Mouse (Mus musculus): ENCODE measurements around the gene Cdk8. TPM values are rescaled to one million over a fixed set of nuclear protein-coding genes. Genes with fewer than 3 reads are reported as not detected.

Cdk8 gene
- total RNA-seq, 2 experiments from 2014 or later, result 43.0 to 78.1 TPM

DNA sequence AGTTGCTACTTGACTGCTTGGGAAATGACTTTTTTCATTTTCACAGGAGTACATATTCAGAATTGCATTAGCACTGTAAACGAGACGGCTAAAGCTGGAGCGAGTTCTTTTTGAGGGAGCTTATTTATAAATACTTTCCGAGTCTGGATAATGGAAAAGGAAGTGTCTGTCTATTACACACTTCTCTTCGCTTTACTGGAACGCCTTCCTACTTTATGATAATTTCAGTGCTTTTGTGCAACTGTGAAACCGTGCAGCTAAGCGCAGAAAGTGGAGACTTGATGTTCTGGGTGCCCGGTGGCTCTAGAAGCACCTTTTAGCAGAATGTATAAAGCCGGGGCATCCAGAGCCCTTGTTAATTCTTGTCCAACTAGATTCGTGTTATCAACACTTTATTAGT, 1.8 kb downstream of the Cdk8 start:
- no peak for DNase-seq

DNA sequence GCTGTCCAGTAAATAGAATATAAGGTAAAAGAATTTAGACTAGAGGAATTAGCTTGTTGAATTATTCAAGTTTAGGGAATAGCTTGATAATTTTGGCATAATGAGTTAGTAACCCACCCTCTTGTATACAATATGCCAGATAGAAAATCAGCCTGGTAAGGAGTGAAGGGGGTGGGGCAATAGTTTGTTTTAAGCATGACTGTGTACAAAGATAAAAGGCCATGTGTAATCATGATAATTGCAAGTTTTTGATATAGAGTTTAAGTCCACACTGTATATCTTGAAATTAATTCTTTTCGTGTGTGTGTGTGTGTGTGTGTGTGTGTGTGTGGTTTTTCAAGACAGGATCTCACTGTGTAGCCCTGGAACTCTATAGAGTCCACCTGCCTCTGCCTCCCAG, 3.3 kb downstream of the Cdk8 start:
- DNase-seq, result no peak

DNA sequence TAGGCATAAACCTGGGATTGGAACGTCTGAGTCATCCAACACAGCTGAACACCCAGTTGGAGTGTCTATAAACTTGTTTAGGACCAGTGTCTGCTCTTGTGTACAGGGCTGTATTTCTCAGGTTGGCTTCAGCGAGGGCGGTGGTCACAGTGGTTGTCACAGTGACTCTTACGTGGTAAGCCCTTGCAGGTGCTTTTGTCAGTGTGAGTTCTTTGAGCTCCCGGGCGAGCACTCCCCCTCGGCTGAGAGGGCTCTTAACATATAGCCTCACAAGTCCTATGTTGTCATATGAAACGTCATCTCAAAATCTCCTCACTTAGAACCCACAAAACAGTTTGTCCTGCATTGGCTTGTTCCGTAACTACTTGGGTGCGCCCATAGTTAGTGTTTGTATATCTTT, 7.2 kb downstream of the Cdk8 start:
- no peak for DNase-seq

DNA sequence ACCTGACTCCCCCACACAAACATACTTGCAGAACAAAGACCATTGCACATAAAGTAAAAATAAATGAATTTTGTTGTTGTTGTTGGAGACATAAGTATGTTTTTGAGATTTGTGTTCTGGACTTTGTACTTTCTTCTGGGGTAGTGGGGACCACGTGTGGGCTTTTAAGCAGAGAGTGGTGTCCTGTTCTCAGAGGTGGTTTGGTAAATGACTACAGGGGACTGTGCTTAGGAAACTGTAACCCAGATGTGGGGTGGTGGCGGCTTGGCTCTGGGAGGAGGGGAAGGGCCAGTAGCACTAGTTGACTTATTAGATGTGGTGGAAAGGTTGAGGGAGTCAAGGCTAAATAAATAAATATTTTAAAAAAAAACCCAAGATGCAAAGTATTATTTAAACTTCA, 9.7 kb downstream of the Cdk8 start:
- DNase-seq, result no peak

DNA sequence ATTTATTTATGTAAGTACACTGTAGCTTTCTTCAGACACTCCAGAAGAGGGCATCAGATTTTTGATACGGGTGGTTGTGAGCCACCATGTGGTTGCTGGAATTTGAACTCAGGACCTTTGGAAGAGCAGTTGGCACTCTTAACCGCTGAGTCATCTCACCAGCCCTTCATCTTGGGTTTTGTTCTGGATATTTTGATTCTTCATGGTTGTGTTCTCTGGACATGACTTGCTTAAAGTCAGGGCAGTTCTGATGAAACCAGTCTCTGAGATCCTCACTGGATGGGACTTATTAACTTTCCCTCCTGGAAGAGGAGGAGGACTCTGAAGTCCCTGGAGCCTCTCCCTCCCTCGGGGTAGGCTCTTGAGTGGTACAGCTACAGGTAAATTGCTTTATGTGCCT, 10.2 kb downstream of the Cdk8 start:
- no peak for DNase-seq

DNA sequence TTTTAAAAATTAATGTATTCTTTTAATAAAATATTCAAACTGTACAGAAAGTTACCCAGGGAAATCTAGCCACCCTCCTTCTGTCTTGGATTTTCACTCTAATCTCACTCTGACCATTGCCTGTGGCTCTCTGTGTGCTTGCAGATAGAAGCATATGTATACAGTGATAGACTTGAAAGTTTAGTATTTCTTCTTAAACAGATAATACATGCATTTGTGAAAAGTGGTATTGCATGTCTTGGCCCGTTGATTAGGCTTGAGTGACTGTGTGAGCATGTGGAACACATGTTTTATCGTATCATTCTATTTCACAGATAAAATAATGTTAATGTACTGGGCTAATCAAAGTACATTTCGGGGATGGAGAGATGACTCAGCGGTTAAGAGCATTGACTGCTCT, 14.2 kb downstream of the Cdk8 start:
- DNase-seq, result no peak

DNA sequence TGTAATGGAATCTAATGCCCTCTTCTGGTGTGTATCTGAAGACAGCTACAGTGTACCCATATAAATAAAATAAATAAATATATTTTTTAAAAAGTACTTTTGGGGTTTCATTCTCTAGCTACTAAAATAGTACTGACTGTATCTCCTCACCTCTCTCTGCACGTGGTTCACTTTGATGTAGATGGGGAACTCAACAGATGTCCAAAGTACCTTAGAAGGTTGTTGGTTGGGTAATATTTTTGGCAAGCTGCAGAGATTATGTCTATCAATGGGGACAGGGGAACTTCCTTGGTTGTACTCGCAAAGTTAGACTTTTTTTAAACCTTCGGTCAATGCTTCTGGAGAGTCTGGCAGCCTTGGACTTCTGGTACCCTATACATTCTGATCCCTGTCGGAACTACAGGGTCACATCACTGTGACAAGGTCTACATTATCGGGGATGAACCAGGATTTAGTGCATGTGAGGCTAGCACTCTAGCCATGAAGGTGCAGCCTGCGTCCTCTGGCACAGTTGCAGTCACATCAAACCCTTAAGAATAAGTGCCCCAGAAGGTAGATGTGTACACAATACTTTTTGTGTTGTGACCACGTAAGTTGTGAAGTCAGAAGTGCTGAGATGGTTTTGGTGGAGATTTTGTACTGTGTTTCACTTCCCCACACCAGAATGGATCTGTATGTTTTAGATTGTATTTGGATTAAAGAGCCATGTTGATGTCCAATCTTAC, 14.8 kb downstream of the Cdk8 start:
- no peak for DNase-seq

DNA sequence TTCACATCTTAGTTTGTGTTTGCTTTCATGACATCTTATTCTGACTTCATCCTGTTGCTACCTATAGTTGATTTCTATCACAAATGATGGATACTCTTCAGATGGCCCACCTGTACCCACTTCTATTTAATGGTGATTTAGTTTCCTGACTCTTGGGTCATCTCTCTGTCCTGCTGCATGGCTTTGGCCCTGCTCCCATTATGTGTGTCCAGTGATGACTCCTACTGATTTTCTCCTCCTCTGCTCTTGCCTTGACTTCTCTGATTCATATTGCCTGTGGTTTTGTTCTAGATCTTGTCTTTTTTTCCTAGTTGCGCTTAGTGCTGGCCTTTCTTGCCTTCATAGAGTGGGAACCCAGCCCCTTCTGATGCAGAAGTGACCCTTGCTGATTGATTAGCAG, 15.4 kb downstream of the Cdk8 start:
- peak; percentile 53 to 55 for DNase-seq

DNA sequence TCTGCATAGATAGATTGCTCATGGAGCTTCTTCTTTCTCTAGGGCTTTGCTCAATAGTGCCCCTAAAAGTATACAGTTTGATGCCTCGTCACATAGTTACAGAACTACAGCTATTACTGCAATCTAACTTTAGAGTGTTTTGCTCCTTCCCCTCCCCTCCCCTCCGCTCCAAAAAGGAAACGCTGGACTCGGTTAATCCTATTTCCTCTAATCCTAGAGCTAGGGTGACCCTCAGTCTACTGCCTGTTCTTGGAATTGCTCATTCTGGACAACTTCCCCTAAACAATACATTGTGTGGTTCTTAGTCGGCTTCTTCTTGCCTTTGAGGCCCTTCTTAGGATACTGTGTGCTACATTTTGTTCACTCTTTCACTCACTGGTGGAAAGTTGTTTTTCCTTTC, 16.7 kb downstream of the Cdk8 start:
- DNase-seq, result no peak

DNA sequence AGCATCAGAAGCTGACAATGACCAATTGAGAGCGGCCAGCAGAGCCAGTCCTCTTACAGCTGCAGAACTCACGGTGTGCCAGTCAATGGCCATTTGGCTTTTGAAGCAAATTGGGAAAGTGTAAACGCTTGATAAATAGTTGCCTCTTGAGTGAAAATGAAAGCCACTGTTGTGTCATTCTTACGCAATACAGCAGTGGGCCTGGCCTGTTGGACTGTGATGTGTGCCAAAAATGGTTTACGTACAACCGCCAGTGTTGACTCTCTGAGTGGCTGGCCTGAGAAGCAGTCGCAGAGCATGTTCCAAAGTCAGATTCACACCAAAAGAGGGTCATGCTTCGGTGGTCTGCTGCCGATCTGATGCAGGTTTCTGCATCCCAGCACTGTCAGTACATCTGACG, 17.7 kb downstream of the Cdk8 start:
- DNase-seq, result no peak

DNA sequence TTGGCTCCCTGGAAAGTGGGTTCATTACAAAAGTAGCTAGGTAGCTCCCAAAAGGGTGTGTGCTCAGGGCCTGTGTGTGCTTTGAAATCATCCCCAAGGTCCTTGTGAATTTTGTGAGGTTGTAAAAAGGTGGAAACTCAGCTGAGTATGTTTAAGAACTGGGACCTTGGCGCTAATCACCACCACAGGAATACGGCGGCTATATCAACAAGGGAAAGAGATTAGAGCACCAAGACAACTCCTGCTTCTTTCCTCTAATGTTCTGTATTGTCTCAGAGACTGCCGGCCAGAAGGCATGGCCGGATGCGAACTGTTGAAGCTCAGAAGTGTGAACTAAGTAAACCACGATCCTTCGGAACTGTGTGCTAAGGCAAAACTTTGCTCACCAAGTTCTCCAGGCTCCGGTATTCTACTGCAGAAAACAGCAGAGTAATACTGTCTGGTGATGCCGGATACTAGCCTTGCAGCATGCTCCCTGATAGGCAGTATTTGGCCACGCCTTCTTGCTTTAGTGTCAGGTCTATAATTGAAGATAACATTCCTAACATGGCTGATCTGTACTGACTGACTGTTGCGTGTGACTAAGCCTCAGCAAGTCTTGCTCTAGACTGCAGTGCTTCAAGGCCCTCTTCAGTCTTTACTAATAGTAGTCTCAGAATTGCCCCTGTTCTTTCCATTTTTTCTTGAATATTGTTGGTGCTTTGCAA, 19.5 kb downstream of the Cdk8 start:
- DNase-seq, result no peak

DNA sequence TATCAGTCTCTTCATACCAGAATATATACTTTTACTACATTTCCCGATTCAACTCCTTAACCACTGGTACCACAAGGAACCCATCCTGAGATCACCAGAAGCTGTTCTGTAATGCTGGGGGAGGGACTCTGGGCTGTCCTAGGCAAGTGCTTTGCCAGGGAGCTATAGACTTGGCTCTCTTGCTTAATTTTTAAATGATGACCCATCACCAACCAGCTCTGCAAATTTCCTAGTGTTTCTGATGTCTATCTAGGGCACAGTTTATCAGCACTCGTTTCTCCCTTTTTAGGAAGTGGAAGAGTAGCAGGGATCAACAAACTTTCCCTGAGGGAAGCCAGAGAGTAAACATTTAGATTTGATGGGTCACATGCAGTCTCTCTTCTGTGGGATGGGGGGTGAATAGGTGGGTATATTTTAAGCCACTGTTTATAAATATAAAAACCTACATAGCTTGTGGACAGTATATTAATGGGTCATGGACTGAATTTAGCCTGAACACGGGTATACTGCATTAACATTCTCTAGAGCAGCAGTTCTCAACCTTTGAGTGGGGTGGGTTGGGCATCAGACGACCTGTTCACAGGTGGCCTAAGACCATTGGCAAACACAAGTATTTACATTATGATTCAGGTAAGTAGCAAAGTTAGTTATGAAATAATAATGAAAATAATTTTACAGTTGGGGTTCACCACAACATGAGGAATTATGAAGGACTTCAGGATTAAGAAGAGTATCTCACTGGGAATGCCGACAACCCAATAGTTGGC, 20.8 kb downstream of the Cdk8 start:
- DNase-seq, result peak in 1 of 2 experiments; percentile 44

DNA sequence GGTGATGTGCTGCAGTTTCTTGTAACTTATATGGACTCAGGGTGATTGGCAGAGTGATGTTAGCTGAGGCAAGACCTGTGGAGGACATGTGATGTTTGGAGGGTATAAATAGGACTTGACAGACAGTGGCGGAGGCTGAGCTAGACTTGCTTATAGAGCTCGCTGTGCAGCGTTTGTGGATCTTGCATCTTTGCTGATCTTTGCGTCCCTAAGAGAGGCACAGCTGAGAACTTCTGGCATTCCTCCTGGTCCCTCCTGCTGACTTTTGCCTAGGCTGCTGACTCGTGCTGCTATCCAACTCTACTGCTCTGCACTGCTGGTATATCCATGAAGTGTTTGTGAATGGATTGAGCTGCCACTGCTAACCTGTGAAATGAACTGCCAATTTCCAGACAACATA, 22.6 kb downstream of the Cdk8 start:
- no peak for DNase-seq

DNA sequence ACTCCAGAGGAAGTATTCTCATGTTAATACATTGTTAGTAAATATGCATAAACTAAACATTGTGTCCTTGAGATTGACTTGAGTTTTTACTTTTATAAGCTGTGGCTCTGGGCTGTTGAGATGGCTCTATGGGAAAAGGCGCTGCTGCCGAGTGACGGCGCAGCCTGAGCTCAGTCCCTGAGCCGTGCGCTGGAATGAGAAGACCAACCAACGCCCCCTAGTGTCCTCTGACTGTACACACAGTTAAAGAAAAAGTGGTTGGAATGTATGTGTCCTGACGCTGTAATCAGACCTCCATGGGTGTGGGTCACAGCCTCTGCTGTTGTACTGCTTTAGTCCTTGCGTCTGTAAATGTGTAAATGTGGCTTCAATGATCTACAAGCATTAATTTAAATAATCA, 29.0 kb downstream of the Cdk8 start:
- no peak for DNase-seq

DNA sequence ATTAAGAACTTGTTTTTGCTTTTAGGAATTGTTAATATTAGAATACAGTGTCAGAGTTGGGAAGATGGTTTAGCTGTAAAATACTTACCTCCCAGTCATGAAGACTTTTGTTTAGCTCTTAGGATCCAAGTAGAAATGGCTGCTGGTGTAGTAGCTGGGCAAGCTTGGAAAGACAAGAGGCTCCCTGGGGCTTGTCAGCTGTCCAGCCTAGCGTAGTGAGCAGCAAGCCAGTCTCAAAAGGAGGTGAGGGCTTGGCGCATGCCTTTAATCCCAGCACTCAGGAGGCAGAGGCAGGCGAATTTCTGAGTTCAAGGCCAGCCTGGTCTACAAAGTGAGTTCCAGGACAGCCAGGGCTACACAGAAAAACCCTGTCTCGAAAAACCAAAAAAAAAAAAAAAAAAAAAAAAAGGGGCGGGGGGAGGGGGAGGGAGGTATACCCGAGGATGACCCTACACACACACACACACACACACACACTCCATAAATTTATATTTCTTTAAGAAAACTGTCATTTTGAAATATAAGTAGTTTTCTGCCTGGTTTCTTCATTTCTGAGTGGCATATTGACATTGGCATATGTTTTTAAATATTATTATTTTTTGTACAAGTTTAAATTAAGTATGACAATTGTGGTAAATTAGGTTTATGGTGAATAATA, 35.0 kb downstream of the Cdk8 start:
- no peak for DNase-seq

DNA sequence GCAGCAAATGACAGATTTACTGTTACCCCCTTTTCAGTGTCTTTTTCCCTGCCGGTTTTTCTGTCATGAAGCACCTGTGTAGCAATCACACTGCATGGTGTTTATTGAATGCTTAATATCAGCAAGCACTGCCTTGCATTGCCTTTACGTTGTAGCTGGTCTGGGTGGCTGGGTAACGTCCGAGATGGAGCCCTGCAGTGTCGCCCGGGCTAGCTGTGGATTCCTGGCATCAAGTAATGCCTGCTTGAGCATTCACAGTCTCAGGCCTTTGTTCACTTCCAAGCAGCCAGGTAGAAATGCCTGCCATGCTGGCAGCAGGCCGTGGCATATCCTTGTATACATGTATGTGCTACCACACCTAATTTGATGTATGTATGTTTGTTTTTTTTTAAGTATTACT, 36.7 kb downstream of the Cdk8 start:
- no peak for DNase-seq

DNA sequence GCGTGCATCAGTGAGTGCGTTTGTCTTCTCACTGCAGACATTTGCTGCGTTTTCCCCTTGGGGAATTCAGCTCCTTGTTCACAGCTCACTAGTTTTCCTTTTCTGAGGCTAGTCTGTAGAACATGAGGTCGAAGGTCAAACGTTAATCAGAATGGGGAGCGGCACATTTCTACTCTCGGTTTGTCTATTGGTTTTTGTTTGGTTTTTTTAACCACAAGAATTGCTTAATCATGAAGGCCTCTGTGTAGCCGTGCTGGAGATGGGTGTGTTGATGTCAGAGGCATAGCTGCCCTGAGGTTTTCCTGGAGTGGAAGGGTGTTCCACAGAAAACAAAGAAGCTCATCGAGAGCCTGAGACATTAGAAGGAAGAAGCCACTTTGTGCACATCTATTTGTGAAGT, 39.6 kb downstream of the Cdk8 start:
- no peak for DNase-seq

DNA sequence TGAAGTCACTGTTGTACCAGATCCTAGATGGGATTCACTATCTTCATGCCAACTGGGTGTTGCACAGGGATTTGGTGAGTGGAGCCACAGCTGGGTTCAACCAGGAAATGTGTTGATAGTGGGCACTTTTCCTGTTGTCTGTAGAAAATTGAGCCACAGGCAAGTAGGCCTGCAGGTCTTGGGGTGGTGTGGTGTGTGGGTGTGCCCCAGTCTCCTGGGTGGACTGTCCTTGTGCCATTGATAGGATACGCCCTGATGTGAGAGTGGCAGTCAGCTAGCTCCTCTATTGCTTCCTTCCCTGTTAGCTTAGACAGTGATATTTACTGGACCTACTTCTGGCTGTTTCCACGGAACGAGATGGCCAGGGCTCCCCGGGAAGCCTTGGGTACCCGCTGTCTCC, 40.6 kb downstream of the Cdk8 start:
- DNase-seq, result no peak

DNA sequence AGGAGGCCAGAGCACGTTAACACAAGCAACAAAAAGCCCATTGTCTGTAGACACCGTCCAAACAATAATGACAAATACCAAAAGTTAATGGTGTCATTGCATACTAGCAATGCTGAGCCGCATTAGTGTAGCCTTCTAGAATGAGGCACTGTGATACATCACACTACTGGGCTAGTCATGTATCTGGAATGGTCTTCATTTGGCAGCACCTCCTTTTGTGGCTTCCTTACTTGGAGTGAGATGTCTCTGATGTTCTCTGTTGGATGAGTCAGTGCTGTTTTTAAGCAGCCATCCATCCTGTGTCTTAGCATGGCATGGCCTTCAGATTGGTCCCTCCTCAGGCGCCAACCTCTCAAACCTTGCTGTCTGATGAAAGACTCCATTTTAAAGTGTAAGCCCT, 42.1 kb downstream of the Cdk8 start:
- peak; percentile 47 to 50 for DNase-seq

DNA sequence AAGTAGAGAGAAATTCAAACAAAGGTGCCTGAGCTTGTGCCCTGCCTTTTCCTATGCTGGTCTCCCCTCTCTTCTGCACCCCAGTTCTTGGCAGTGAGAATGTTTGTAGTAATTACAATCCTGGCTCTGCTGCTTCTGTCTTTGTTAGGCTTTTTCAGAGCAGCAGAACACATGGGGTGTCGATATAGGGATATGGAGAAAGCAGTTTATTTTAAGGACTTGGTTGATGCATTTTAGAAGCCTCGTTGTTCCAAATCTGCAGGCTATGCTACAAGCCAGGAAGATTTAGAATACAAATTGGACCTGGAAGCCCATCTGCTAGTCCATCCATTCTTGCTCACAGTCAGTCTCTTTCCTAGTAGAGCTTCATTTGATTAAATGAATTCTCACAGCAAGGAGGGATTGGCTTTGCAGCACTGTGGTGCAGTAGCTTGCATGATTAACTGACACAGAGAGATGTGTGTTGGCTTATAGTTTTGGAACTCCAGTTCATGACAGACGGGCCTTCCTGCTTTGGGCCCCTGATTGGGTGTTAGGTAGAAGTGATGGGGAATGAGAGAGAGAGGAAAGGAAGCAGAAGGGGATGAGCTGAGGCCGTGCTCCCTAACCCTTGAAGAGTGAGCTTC, 43.5 kb downstream of the Cdk8 start:
- no peak for DNase-seq

DNA sequence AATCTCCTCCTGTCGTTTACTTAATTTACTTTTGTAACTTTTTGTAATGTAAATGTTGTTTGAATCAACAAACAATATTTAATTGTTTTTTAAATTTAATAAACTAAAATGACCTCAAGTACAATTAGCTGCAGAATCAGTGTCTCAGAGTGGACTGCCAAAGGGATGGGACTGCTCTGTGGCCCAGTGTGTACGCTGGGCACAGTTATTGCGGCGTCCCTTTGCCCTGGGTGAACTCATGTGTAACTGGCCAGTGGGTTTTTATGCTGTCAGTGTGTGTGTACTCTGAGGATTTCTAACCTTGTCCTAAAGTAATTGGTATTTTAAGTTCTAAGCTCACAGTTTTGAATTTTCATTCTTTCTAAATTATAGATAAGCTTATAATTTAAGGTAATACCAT, 46.5 kb downstream of the Cdk8 start:
- DNase-seq, result no peak

DNA sequence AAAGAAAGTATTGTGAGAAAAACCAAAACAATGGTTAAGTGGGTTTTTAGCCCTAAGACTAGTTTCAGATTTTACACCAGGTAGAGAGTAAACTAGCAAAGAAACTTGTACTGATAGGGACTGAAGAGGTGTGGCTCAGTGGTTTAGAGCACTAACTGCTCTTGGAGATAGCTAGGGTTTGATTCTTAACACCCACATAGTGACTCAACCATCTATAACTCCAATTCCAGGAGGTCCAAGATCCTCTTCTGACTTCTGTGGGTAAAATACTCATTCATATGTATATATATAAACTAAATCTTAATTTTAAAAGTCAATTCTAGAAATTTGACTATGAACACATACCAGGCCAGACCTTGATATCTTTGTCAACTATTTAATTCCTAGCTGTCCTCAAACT, 49.0 kb downstream of the Cdk8 start:
- DNase-seq, result no peak

All from adrenal gland, postnatal 36 days (tissue).